Mouse (Mus musculus) kidney, adult 11 months (tissue): Measurements from ENCODE around the gene Zmynd10.

Experiments
- DNase-seq: peaks from one replicate; pipeline ENCODE4 v3.0.0; 2022

Zmynd10 gene

DNA sequence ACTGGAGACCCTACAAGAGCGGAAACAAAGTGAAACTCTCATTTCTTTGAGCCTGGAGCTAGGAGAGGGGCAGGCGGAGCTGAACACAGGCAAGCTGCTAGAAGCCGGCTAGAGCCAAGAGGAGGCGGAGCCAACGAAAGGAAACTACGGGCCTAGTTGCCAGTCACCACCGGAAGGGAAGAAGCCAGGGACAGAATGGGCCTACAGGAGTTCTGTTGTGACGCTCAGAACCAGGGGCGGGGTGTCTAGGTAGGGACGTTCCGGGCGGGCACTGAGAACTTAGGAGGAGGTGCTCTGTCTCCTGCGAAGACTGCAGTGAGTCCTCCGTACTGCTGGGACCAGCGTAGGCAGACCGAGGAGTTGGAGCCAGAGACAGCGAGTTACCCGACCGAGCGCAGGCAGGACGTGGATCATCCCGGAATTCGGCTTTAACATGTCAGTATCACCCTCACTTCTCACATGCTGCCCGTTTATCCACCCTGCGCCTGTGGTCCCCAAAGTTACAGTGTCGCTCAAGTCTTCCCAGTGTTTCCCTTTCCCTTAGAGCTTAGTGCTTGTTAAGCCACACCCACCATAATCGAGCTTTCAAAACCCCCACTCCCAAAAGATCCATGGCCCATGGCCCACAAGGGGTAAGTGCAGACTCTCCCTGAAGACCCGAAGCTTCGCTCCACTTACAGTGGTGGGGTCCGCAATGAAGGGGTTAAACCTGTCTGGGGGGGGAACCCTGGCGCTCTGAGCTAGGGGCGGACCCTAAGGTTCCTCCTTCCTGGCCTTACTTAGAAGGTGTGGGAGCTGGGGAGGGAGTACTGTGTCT, 33.6 kb downstream of the Zmynd10 start, which contains the start of gene Hyal3:
Hyal3 (plus strand) TSS at position 318 of the 817 bp plus-strand sequence.
- DNase-seq, result peak; percentile 96

DNA sequence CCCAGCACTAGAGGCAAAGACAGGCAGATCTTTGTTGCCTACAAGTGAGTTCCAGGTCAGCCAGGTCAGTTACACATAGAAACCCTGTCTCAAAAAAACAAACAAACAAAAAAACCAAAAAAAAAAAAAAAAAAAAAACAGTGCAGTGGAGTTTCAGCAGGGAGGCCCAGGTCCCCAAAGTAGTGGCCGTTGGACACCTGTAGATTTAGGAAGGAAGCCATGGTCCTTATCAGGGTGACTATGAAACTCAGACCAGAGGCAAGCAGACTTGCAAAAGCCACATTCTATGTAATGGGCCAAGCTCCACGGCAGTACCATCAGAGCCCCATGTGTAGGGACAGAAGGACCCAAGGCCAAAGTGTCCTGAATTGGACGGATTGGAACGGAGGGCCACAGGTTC, 34.5 kb downstream of the Zmynd10 start:
- DNase-seq, result no peak

- DNase-seq, result peak; percentile 61
These were observed 35.5 kb downstream of the Zmynd10 start for GRCm38 (mm10) chr9:107582509-107583062.

- no peak for DNase-seq
These were observed 36.1 kb downstream of the Zmynd10 start for GRCm38 (mm10) chr9:107583174-107583573.

DNA sequence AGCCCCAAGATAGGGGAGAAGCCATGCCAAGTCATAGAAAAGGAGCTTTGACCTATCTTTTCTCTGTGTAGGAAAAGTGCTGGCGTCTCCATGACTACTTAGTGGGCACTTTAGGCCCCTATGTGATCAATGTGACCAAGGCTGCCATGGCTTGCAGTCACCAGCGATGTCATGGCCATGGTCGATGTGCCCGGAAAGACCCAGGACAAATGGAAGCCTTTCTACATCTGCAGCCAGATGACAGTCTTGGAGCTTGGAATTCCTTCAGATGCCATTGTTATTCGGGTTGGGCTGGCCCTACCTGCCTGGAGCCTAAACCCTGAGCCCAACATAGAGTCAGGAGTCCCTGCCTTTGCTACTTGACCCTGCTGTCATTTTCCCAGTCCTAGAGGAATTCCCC, 39.4 kb downstream of the Zmynd10 start:
- no peak for DNase-seq

DNA sequence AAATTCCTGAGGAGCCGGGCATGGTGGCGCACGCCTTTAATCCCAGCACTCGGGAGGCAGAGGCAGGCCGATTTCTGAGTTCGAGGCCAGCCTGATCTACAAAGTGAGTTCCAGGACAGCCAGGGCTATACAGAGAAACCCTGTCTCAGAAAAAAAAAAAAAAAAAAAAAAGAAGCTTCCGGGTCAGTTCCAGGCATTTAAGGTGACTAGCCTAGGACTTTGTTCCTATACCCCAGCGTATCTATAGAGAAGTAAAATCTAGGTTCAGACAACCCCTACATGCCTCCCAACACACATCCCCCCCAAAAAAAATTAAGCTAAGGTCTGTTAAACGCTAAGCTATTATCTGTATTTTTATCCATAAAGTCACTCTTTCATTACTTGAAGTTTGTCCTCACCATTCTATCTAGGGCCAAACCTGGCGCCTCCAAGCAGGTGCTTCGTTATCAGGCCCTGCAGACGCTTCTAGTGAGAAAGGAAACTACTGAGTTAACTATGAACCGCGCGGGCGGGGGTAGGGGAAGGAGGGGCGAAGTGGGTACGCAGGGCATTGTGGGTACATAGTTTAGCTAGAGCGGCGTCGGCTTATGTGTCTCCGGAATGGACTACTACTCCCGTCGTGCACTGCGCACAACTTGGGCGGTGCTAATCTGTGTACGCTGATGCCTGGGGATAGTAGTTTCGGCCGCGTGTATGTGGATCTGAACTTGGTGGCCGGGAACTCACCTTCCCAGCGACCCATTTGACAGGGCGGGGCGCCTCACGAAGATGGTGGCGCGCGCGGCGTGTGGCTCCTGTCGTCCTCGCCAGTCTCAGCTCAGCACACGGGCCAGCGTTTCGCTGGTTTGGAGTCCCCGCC, 40.1 kb downstream of the Zmynd10 start, which contains the start of gene Ifrd2:
Ifrd2 (plus strand) TSS at position 669 of the 859 bp plus-strand sequence.
- DNase-seq, result peak; percentile 99

GRCm38 (mm10) chr9:107587833-107588639, 40.9 kb downstream of the Zmynd10 start:
- peak; percentile 80 for DNase-seq

DNA sequence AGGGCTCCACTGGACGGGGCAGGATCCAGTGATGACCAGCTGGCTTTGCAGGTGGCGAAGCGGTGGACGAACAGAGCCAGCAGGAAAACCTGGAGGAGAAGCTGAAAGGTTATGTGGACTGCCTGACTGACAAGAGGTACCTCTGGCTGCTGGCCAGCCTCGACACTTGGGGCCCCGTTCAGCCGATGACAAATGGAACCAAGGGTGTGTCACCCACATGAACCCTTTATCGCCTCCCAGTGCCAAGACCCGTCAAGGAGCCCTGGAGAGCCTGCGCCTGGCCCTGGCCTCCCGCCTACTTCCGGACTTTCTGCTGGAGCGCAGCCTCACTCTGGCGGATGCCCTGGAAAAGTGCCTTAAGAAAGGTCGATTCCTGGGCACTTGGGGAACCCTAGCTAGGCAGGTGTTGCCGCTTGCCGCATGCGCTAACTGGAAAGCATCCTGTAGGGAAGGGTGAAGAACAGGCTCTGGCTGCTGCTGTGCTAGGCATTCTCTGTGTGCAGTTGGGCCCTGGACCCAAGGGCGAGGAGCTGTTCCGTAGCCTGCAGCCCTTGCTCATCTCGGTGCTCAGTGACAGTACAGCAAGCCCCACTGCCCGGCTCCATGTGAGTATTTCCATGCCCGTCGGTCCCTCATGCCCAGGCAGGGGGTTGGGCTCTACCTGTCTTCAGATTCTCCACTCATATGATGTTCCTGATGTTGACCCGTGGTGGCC, 43.1 kb downstream of the Zmynd10 start:
- peak; percentile 77 for DNase-seq

DNA sequence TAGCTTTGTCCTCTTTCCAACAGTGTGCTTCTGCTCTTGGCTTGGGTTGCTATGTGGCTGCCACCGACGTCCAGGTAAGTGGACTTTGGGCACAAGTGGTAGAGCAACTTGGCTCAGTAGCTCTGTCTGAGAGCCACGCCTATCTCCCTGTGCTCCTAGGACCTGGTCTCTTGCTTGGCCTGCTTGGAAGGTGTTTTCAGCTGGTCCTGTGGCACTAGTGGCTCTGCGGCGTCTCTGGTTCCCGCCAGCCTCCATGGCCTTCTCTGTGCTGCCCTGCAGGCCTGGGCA, 43.6 kb downstream of the Zmynd10 start:
- peak; percentile 83 for DNase-seq

- DNase-seq, result peak; percentile 89
These were observed 46.2 kb downstream of the Zmynd10 start for GRCm38 (mm10) chr9:107593101-107593976.

GRCm38 (mm10) chr9:107594281-107595062, 47.4 kb downstream of the Zmynd10 start:
- peak; percentile 34 for DNase-seq

GRCm38 (mm10) chr9:107596619-107597569, 49.8 kb downstream of the Zmynd10 start:
- no peak for DNase-seq

DNA sequence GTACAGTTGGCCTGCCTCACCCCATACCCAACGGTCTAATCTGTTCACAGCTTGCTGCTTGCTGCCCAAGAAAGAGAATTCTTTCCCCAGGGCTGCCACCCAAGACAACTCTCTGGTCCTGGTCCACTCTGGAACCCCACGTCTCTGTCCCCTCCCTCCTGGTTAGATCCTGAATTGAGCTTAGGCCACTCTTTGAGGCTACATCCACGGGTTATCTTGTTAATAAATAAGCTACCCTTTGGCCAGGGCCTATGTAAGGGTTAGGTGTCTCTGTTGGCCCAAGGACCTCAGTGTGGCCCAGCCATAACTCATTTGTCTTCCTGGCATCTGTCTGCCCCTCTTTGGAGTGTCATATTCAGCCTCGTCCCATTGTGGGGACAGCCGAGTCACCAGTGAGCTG, 51.3 kb downstream of the Zmynd10 start:
- DNase-seq, result peak; percentile 64

GRCm38 (mm10) chr9:107599433-107599832, 52.3 kb downstream of the Zmynd10 start:
- DNase-seq, result peak; percentile 40

DNA sequence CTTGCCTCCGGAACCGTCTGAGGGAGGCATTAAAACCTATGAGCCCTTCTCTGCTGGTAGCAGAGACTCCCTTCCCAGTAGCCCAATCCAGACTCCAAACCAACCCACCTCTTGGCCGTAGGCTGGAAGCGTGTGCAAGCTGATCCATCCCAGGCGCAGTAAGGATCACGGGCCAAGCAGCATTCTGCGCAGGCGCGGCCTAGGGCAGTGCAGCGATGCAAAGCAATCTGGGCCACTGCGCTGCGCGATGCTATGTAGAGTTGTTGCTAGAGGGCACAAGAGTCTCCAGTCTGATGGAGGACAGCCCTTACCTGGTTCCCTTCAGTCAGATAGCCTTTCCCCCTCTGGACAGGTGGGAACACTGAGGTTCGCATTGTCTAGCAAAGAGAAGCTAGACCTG, 52.7 kb downstream of the Zmynd10 start:
- DNase-seq, result peak; percentile 44

GRCm38 (mm10) chr9:107600745-107601144, 53.6 kb downstream of the Zmynd10 start:
- peak; percentile 70 for DNase-seq
